Comparison of ENCODE assay signal across 11 mouse cellular contexts in the genomic region with DNA sequence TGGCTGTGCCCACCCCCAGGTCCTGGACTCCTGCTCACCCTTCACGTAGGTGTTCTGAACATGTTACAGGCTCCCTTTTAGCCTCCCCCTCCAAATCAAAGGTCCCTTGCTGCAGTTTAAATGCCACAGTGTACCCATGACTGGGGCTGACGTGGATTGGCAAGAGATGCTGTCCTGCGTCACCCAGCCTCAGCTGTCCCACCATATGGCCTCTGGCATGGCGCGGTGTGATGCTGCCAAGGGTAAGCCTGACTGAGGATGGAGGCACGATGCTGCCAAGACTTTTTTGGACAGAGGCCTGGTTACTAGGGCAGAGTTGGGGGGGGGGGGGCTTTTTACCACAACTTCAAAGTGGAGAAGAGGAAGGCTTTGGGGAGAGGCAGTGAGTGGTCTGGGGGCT.
DNase-seq lines count a peak whose midpoint lies in the region; ATAC-seq and TF ChIP-seq lines count a peak whose summit lies in the region.
"Had no signal": no experiment of that assay in that cellular context is flagged by ENCODE, and none has a peak within 500 bp of the region (broad histone marks: within the 10 kb centered on the region; RNA-seq: fewer than 3 reads in every experiment).

No protein-coding gene starts in this region.

- DNase-seq in forebrain, embryonic 11.5 days (ENCODE audit: low spot score): no peak
- DNase-seq in hindbrain, postnatal 0 days (ENCODE audit: low spot score): peak; percentile 90
- DNase-seq in testis, postnatal 14 days (ENCODE audit: low spot score): no peak
- DNase-seq in yolk sac, embryonic 10.5 days (ENCODE audit: low spot score): no peak
- DNase-seq: kidney, adult 18-20 months; liver had no signal

- WGBS in forebrain, embryonic 15.5 days: 61% methylated on average over 6 of the region's 6 CpGs
- WGBS in forebrain, embryonic 11.5 days: 90% methylated on average over 6 of the region's 6 CpGs
- WGBS in hindbrain, postnatal 0 days: 44% methylated on average over 6 of the region's 6 CpGs
- 83% methylated on average over 6 of the region's 6 CpGs for WGBS in midbrain, embryonic 15.5 days

- H3K9me3 ChIP-seq in forebrain, embryonic 15.5 days: no peaks in the 10 kb centered on the region
- H3K9me3 ChIP-seq in forebrain, embryonic 11.5 days (ENCODE audit: control insufficient read depth, low read length): no peaks in the 10 kb centered on the region
- no peaks in the 10 kb centered on the region for H3K9me3 ChIP-seq in hindbrain, postnatal 0 days (ENCODE audit: low read length)
- H3K9me3 ChIP-seq in midbrain, embryonic 15.5 days: no peaks in the 10 kb centered on the region
- H3K9me3 ChIP-seq: midbrain, embryonic 12.5 days had no signal

- peaks cover 46% of the 10 kb centered on the region for H3K4me1 ChIP-seq in forebrain, embryonic 15.5 days
- no peaks in the 10 kb centered on the region for H3K4me1 ChIP-seq in forebrain, embryonic 11.5 days (replicated peaks; ENCODE audit: control insufficient read depth, insufficient read depth, low read length)
- H3K4me1 ChIP-seq in hindbrain, postnatal 0 days (ENCODE audit: insufficient read depth, low read length): peaks cover 12% of the 10 kb centered on the region
- peaks cover 23% of the 10 kb centered on the region for H3K4me1 ChIP-seq in midbrain, embryonic 15.5 days

- H3K9ac ChIP-seq in forebrain, embryonic 15.5 days (replicated peaks): no peak overlapping the region
- no peak overlapping the region for H3K9ac ChIP-seq in forebrain, embryonic 11.5 days (ENCODE audit: low read length)
- H3K9ac ChIP-seq in hindbrain, postnatal 0 days (replicated peaks; ENCODE audit: low read length): no peak overlapping the region
- no peak overlapping the region for H3K9ac ChIP-seq in midbrain, embryonic 15.5 days
- H3K9ac ChIP-seq: midbrain, embryonic 12.5 days had no signal

- H3K36me3 ChIP-seq in forebrain, embryonic 15.5 days: no peaks in the 10 kb centered on the region
- no peaks in the 10 kb centered on the region for H3K36me3 ChIP-seq in forebrain, embryonic 11.5 days (ENCODE audit: control insufficient read depth, insufficient read depth, low read length)
- H3K36me3 ChIP-seq in hindbrain, postnatal 0 days (ENCODE audit: insufficient read depth, low read length): no peaks in the 10 kb centered on the region
- H3K36me3 ChIP-seq in midbrain, embryonic 15.5 days (replicated peaks): no peaks in the 10 kb centered on the region
- H3K36me3 ChIP-seq: midbrain, embryonic 12.5 days had no signal

- peak overlapping the region; percentile 56 for H3K27ac ChIP-seq in forebrain, embryonic 15.5 days (replicated peaks)
- no peak overlapping the region for H3K27ac ChIP-seq in forebrain, embryonic 11.5 days (ENCODE audit: low read depth, low read length)
- no peak overlapping the region for H3K27ac ChIP-seq in hindbrain, postnatal 0 days
- H3K27ac ChIP-seq in midbrain, embryonic 15.5 days: no peak overlapping the region
- H3K27ac ChIP-seq: midbrain, embryonic 12.5 days had no signal

- no peaks in the 10 kb centered on the region for H3K27me3 ChIP-seq in forebrain, embryonic 15.5 days
- no peaks in the 10 kb centered on the region for H3K27me3 ChIP-seq in forebrain, embryonic 11.5 days (ENCODE audit: control insufficient read depth, insufficient read depth, low read length)
- no peaks in the 10 kb centered on the region for H3K27me3 ChIP-seq in hindbrain, postnatal 0 days (ENCODE audit: insufficient read depth, low read length)
- no peaks in the 10 kb centered on the region for H3K27me3 ChIP-seq in midbrain, embryonic 15.5 days (replicated peaks)
- H3K27me3 ChIP-seq: midbrain, embryonic 12.5 days had no signal

- no peak overlapping the region for H3K4me3 ChIP-seq in forebrain, embryonic 15.5 days
- no peak overlapping the region for H3K4me3 ChIP-seq in forebrain, embryonic 11.5 days (ENCODE audit: low read depth, low read length)
- H3K4me3 ChIP-seq in hindbrain, postnatal 0 days (ENCODE audit: low read length): no peak overlapping the region
- no peak overlapping the region for H3K4me3 ChIP-seq in midbrain, embryonic 15.5 days
- H3K4me3 ChIP-seq: midbrain, embryonic 12.5 days had no signal

- ATAC-seq in forebrain, embryonic 15.5 days (replicated peaks): peak; percentile 96
- ATAC-seq in forebrain, embryonic 11.5 days (replicated peaks; ENCODE audit: low FRiP score): no peak
- peak; percentile 93 for ATAC-seq in cerebellum, adult (ENCODE audit: insufficient number of reproducible peaks, low FRiP score, low TSS enrichment)
- peak; percentile 95 for ATAC-seq in hindbrain, postnatal 0 days
- ATAC-seq in midbrain, embryonic 15.5 days (replicated peaks): peak; percentile 75
- ATAC-seq in megakaryocyte progenitor cell, adult 5-6 weeks (replicated peaks; ENCODE audit: poor library complexity): no peak

- H3K4me2 ChIP-seq in forebrain, embryonic 15.5 days (replicated peaks): no peak overlapping the region
- H3K4me2 ChIP-seq in forebrain, embryonic 11.5 days (ENCODE audit: low read depth, low read length, severe bottlenecking): no peak overlapping the region
- H3K4me2 ChIP-seq in hindbrain, postnatal 0 days (ENCODE audit: low read depth, low read length): no peak overlapping the region
- H3K4me2 ChIP-seq in midbrain, embryonic 15.5 days: no peak overlapping the region
- H3K4me2 ChIP-seq: midbrain, embryonic 12.5 days had no signal

- TF ChIP-seq CTCF in hindbrain, postnatal 0 days (IDR thresholded peaks at IDR 0.05; ENCODE audit: low read depth): no peak

Comparison
In these comparisons a context has a peak if more than half of its experiments do, and no peak if none do; other contexts are left out.
1. ATAC-seq: peak in forebrain, embryonic 15.5 days (single experiment), cerebellum, adult (single experiment), hindbrain, postnatal 0 days (single experiment) and midbrain, embryonic 15.5 days (single experiment); none in forebrain, embryonic 11.5 days (single experiment) and megakaryocyte progenitor cell, adult 5-6 weeks (single experiment).